Mouse (Mus musculus) olfactory bulb, adult 2 months (tissue): Measurements from ENCODE around the gene Ssu72.

Source experiments
- CTCF ChIP-seq: fragments of 200-500 bp; IDR thresholded peaks from 2 replicates; pipeline ENCODE4 v1.5.1; 2012; ENCODE audit warnings: low read depth, mild to moderate bottlenecking, low read length, moderate library complexity; ENCODE audit not compliant: insufficient read depth
- POLR2A ChIP-seq: fragments of 200-500 bp; IDR thresholded peaks from 2 replicates; pipeline ENCODE4 v1.6.1; 2012; ENCODE audit warnings: mild to moderate bottlenecking, low read depth, low read length, moderate library complexity; ENCODE audit not compliant: insufficient read depth

- no peak for TF ChIP-seq CTCF
- no peak for TF ChIP-seq POLR2A
Observed at GRCm38 (mm10) chr4:155772786-155773185, 68.2 kb downstream of the Ssu72 start.
